Mouse (Mus musculus): ENCODE measurements around the gene Atf2. TPM values are rescaled to one million over a fixed set of nuclear protein-coding genes. Genes with fewer than 3 reads are reported as not detected.
"Not testable (repeated sequence)": the region's sequence is repeated elsewhere in the genome, so short reads cannot be mapped to it uniquely, and the experiment has no call there.

Gene Atf2
- polyA plus RNA-seq, 1 experiment from 2014 or later, result 43.4 TPM

DNA sequence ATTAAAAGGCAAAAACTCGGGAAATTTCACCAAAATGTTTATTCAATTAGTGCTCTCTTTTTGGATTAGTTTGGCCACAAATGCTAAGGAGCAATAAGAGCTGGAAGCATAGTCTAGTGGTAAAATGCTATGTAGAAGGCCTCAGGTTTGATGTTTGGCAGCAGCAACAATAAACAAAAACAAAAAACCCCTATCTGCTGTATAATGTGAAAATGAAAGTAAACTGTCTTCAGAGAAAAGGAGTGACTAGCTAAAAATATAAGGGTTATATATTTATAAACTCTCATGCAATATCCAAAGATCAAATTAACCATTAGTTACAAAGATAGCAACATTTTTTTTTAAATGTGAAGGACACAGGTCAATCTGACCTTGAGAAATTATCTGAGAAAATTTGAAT, 36.2 kb downstream of the Atf2 start:
- Histone ChIP-seq H3K27ac (ENCODE audit: low read length) (no peak overlapping the region), H3K4me1 (ENCODE audit: control insufficient read depth, insufficient read depth, low read length) (peaks cover 3% of the 10 kb centered on the region; the same call in 1 of the 2 replicates), H3K27me3 (ENCODE audit: control insufficient read depth, insufficient read depth, low read length) (no peaks in the 10 kb centered on the region), H3K9ac (ENCODE audit: low read length) (no peak overlapping the region), H3K4me3 (ENCODE audit: low read length) (no peak overlapping the region), H3K9me3 (replicated peaks; ENCODE audit: control insufficient read depth, low read length) (no peaks in the 10 kb centered on the region), H3K36me3 (ENCODE audit: control insufficient read depth, insufficient read depth) (no peaks in the 10 kb centered on the region), H3K4me2 (ENCODE audit: low read depth, low read length) (no peak overlapping the region)
- 90% methylated on average over 1 of the region's 1 CpGs for WGBS
- no peak for ATAC-seq (replicated peaks; ENCODE audit: extremely low read depth, insufficient read depth, low FRiP score)

DNA sequence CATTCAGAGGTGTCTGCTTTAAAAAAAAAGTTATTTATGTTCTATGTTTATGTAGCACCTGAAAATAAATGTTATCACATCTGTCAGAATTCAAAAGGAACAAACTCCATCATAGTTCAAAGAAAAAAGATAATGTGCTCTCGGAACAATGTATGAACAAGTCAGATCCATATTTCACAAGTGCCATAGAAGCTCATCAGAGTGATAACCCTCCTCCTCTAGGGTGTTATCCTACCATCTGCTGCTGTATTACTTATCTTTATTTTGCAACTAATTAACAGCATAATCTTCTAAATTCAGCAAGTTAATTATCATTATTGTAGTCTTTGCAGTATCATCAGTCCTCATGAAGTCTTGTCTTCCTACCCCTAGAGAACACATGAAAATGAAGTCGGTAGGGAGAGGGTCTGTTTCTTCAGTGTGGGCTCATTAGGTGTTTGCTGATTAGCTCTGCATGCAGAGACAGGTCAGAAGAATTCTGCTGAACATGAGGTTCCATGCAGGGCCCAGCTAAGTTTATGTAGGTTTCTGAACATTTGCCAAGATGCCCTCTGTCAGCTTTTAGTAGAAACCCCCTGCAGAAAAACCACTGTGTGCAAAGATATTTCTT, 57.9 kb downstream of the Atf2 start:
- Histone ChIP-seq H3K27ac (ENCODE audit: low read length) (no peak overlapping the region), H3K36me3 (ENCODE audit: control insufficient read depth, insufficient read depth) (peaks cover 2% of the 10 kb centered on the region; the same call in 1 of the 2 replicates), H3K4me3 (ENCODE audit: low read length) (no peak overlapping the region), H3K27me3 (ENCODE audit: control insufficient read depth, insufficient read depth, low read length) (no peaks in the 10 kb centered on the region), H3K9ac (ENCODE audit: low read length) (no peak overlapping the region), H3K4me2 (ENCODE audit: low read depth, low read length) (no peak overlapping the region), H3K9me3 (replicated peaks; ENCODE audit: control insufficient read depth, low read length) (no peaks in the 10 kb centered on the region), H3K4me1 (ENCODE audit: control insufficient read depth, insufficient read depth, low read length) (no peaks in the 10 kb centered on the region)
- WGBS, result 66% methylated on average over 2 of the region's 2 CpGs
- no peak for ATAC-seq (replicated peaks; ENCODE audit: extremely low read depth, insufficient read depth, low FRiP score)

DNA sequence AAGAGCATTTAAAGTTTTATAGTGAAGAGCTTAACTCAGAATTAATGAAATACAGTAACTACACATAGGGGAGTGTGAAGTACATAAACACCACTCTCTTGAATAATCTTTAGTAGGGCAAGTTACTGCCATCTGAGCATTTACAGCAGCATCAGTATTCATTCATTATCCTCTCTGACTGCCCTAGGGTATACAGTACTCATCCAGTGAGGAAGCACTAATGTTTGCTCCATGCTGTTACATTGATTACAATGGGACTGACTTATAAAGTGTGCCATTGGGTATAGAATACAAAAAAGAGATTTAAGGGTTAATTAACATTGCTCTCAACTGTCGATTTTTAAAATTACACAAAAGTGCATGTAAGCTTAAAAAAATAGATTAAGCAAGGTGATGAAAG, 59.2 kb downstream of the Atf2 start:
- H3K4me2 ChIP-seq (ENCODE audit: low read depth, low read length), result no peak overlapping the region
- no peaks in the 10 kb centered on the region for H3K9me3 ChIP-seq (replicated peaks; ENCODE audit: control insufficient read depth, low read length)
- ATAC-seq (replicated peaks; ENCODE audit: extremely low read depth, insufficient read depth, low FRiP score), result no peak
- H3K9ac ChIP-seq (ENCODE audit: low read length), result no peak overlapping the region
- no peak overlapping the region for H3K4me3 ChIP-seq (ENCODE audit: low read length)
- 60% methylated on average over 1 of the region's 1 CpGs for WGBS
- H3K27ac ChIP-seq (ENCODE audit: low read length), result no peak overlapping the region
- no peaks in the 10 kb centered on the region for H3K27me3 ChIP-seq (ENCODE audit: control insufficient read depth, insufficient read depth, low read length)
- peaks cover 6% of the 10 kb centered on the region for H3K36me3 ChIP-seq (ENCODE audit: control insufficient read depth, insufficient read depth)
- H3K4me1 ChIP-seq (ENCODE audit: control insufficient read depth, insufficient read depth, low read length), result no peaks in the 10 kb centered on the region

DNA sequence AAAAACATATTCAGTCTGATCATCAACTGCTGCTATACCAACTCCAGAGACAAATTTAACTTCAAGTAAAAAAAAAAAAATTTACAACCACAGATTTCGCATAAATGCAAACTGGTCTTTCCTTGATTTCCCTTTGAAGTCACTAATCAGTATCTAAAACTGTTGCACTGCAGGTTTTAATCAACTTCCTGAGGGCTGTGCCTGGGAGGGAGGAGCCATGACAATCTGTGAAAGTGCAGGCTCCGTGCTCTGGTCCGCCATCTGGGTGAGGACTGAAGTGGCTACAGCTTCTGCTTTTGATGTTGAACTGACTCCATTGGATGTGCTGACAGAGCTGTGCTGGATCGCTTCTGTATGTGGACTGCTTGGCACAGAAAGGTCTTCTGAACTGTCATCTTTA, 73.7 kb downstream of the Atf2 start:
- Histone ChIP-seq H3K4me3 (ENCODE audit: low read length) (no peak overlapping the region), H3K9ac (ENCODE audit: low read length) (no peak overlapping the region), H3K36me3 (ENCODE audit: control insufficient read depth, insufficient read depth) (peaks cover 9% of the 10 kb centered on the region), H3K9me3 (replicated peaks; ENCODE audit: control insufficient read depth, low read length) (no peaks in the 10 kb centered on the region), H3K27me3 (ENCODE audit: control insufficient read depth, insufficient read depth, low read length) (no peaks in the 10 kb centered on the region), H3K4me2 (ENCODE audit: low read depth, low read length) (no peak overlapping the region), H3K4me1 (ENCODE audit: control insufficient read depth, insufficient read depth, low read length) (peaks cover 5% of the 10 kb centered on the region), H3K27ac (ENCODE audit: low read length) (no peak overlapping the region)
- ATAC-seq (replicated peaks; ENCODE audit: extremely low read depth, insufficient read depth, low FRiP score), result no peak; the same call in 1 of the 2 replicates
- WGBS, result 35% methylated on average over 4 of the region's 4 CpGs

DNA sequence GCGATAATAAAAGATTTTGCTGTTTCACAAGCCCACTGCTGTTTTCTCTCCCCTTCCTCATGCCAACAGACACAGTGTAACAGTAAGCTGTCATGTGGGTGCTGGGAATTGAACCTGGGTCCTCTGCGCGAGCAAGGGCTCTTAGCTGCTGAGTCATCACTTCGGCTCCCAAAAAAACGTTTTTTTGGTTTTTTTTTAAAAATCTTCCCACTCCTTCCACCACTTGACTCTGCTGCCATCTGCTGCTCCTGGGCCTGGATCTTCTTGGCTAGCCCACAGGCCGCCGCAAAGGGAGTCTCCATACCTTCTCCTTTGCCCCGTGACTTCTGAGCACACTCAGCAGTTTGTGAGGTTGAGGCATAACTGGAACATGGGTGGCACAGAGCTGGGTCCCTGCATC, 84.8 kb downstream of the Atf2 start:
- H3K9ac ChIP-seq (ENCODE audit: low read length), result no peak overlapping the region
- no peak overlapping the region for H3K4me3 ChIP-seq (ENCODE audit: low read length)
- no peaks in the 10 kb centered on the region for H3K9me3 ChIP-seq (replicated peaks; ENCODE audit: control insufficient read depth, low read length)
- no peaks in the 10 kb centered on the region for H3K36me3 ChIP-seq (ENCODE audit: control insufficient read depth, insufficient read depth)
- H3K4me1 ChIP-seq (ENCODE audit: control insufficient read depth, insufficient read depth, low read length), result no peaks in the 10 kb centered on the region
- ATAC-seq (replicated peaks; ENCODE audit: extremely low read depth, insufficient read depth, low FRiP score), result no peak
- WGBS, result 78% methylated on average over 8 of the region's 8 CpGs
- no peak overlapping the region for H3K4me2 ChIP-seq (ENCODE audit: low read depth, low read length)
- no peak overlapping the region for H3K27ac ChIP-seq (ENCODE audit: low read length)
- no peaks in the 10 kb centered on the region for H3K27me3 ChIP-seq (ENCODE audit: control insufficient read depth, insufficient read depth, low read length)

DNA sequence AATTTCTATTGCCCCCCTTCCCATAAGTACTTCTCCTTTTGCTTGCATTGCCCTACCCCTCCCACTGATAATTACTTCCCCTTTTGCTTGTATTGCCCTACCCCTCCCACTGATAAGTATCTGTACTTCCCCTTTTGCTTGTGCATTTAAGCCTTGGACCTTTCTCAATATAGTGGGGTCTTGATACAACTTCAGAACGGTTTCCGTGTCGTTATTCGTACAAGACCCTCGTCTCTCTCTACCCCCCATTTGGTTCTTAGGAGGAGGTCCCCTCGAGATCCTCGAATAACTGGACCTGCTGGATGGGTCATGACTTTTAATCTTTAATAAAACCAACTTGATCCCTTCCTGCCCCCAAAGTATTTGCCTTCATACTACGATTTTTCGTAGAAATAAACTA, 92.3 kb downstream of the Atf2 start:
- not testable (repeated sequence) for H3K9ac ChIP-seq (ENCODE audit: low read length); H3K4me3 ChIP-seq (ENCODE audit: low read length); H3K4me2 ChIP-seq (ENCODE audit: low read depth, low read length); H3K9me3 ChIP-seq (replicated peaks; ENCODE audit: control insufficient read depth, low read length); H3K27ac ChIP-seq (ENCODE audit: low read length); H3K27me3 ChIP-seq (ENCODE audit: control insufficient read depth, insufficient read depth, low read length); H3K36me3 ChIP-seq (ENCODE audit: control insufficient read depth, insufficient read depth); ATAC-seq (replicated peaks; ENCODE audit: extremely low read depth, insufficient read depth, low FRiP score); H3K4me1 ChIP-seq (ENCODE audit: control insufficient read depth, insufficient read depth, low read length)
- 88% methylated on average over 9 of the region's 9 CpGs for WGBS

DNA sequence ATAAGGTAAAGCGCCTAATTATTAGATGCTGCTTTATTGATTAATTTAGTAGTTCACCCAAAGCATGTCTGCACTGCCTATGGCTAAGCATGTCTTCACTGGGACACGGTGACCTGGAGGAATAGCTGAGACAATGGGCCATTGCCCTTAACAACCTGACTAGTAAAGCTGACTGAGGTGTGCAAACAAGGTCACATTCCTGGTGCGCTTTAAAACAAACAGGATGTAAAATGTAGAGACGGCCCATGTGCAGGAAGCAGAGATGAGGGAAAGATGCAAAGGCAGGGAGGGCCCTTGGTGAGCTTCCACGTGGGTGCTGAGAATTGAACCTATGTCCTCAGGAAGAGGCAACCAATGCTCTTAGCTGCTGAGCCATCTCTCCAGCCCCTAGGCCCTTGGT, 93.7 kb downstream of the Atf2 start:
- Histone ChIP-seq H3K4me3 (ENCODE audit: low read length) (no peak overlapping the region), H3K9ac (ENCODE audit: low read length) (no peak overlapping the region), H3K4me2 (ENCODE audit: low read depth, low read length) (no peak overlapping the region), H3K36me3 (ENCODE audit: control insufficient read depth, insufficient read depth) (no peaks in the 10 kb centered on the region), H3K27ac (ENCODE audit: low read length) (no peak overlapping the region), H3K9me3 (replicated peaks; ENCODE audit: control insufficient read depth, low read length) (no peaks in the 10 kb centered on the region), H3K4me1 (ENCODE audit: control insufficient read depth, insufficient read depth, low read length) (no peaks in the 10 kb centered on the region), H3K27me3 (ENCODE audit: control insufficient read depth, insufficient read depth, low read length) (no peaks in the 10 kb centered on the region)
- ATAC-seq (replicated peaks; ENCODE audit: extremely low read depth, insufficient read depth, low FRiP score), result no peak
- 65% methylated on average over 5 of the region's 5 CpGs for WGBS

DNA sequence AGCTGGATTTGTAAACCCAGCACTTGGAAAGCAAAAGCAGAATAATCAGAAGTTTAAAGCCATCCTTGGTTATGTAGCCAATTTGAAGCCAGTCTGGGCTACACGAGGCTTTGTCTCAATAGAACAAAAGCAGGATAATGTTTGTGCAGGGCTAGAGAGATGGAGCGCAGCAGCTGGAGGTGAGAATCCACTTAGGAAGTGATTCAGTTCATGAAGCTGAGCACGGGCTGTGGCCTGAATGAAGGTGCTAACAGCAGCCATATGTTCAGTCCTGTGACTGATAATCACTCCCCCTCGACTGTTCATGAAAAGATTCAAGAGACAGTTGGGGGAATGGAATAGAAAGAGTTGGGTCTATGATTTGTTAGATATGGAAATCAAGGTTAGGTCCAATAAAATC, 94.3 kb downstream of the Atf2 start:
- no peak for ATAC-seq (replicated peaks; ENCODE audit: extremely low read depth, insufficient read depth, low FRiP score)
- Histone ChIP-seq H3K27ac (ENCODE audit: low read length) (no peak overlapping the region), H3K4me1 (ENCODE audit: control insufficient read depth, insufficient read depth, low read length) (no peaks in the 10 kb centered on the region), H3K4me2 (ENCODE audit: low read depth, low read length) (no peak overlapping the region), H3K36me3 (ENCODE audit: control insufficient read depth, insufficient read depth) (no peaks in the 10 kb centered on the region), H3K9ac (ENCODE audit: low read length) (no peak overlapping the region), H3K4me3 (ENCODE audit: low read length) (no peak overlapping the region), H3K27me3 (ENCODE audit: control insufficient read depth, insufficient read depth, low read length) (no peaks in the 10 kb centered on the region), H3K9me3 (replicated peaks; ENCODE audit: control insufficient read depth, low read length) (no peaks in the 10 kb centered on the region)
- WGBS, result 37% methylated on average over 4 of the region's 4 CpGs

DNA sequence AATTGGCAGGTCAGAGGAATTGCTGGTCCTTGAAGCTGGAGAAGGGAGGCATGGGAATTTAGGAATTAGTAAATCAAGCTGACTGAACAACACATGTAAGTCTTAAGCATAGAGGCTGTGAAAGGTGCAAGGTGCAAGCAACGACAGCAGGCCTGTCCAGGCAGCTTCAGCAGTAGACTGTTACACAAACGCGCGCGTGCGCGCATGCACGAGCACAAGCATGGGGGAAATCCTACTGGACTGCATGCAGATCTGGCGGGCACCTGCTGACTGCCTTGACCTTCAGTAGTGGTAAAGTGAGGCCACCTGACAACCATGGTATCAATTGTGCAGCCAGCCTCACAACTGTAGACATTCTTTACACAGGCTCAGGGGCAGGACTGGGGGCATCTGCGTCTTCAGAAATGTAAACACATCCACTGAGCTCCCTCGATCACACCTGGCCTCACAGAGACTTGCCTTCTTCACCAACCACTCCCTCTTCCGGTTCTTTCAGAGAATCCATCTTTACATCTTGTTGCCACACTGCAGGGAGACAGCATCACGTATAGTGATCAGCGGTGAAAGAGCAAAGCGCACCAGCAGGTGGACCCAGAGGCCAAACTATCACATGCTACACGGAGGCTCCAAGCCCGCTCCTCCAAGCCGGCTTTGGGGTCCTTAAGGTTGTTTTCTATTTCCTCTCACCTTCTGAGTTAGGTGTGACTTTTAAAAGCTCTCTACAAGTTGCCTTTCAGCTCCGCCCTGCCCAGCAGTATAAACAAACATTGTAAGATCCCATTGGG, 100.4 kb downstream of the Atf2 start:
- WGBS, result 48% methylated on average over 19 of the region's 19 CpGs
- no peaks in the 10 kb centered on the region for H3K4me1 ChIP-seq (ENCODE audit: control insufficient read depth, insufficient read depth, low read length)
- H3K4me2 ChIP-seq (ENCODE audit: low read depth, low read length), result peak overlapping the region; percentile 44
- no peaks in the 10 kb centered on the region for H3K27me3 ChIP-seq (ENCODE audit: control insufficient read depth, insufficient read depth, low read length)
- H3K4me3 ChIP-seq (ENCODE audit: low read length), result peak overlapping the region; percentile 10; the same call in 1 of the 2 replicates
- no peaks in the 10 kb centered on the region for H3K36me3 ChIP-seq (ENCODE audit: control insufficient read depth, insufficient read depth)
- no peak overlapping the region for H3K9ac ChIP-seq (ENCODE audit: low read length)
- peak; percentile 65 for ATAC-seq (replicated peaks; ENCODE audit: extremely low read depth, insufficient read depth, low FRiP score)
- H3K27ac ChIP-seq (ENCODE audit: low read length), result no peak overlapping the region
- H3K9me3 ChIP-seq (replicated peaks; ENCODE audit: control insufficient read depth, low read length), result no peaks in the 10 kb centered on the region

Measured in heart, embryonic 16.5 days (tissue).